Mouse (Mus musculus): Measurements from ENCODE around the gene Hk3. TPM values are rescaled to one million over a fixed set of nuclear protein-coding genes. Genes with fewer than 3 reads are reported as not detected.
A peak's percentile ranks its signal among the peaks of the same experiment; 100 is the strongest.

Gene Hk3
- polyA plus RNA-seq, 1 experiment from 2014 or later: 1.2 TPM

GRCm38 (mm10) chr13:55017154-55017897 is 3.9 kb downstream of the Hk3 start:
- Histone ChIP-seq H3K4me1 (replicated peaks) (peaks cover 7% of the 10 kb centered on the region), H3K4me2 (no peak overlapping the region), H3K9me3 (no peaks in the 10 kb centered on the region), H3K4me3 (no peak overlapping the region), H3K36me3 (no peaks in the 10 kb centered on the region), H3K9ac (no peak overlapping the region), H3K27ac (no peak overlapping the region), H3K27me3 (peaks cover 36% of the 10 kb centered on the region)
- ATAC-seq (ENCODE audit: low FRiP score): no peak
- WGBS: 91% methylated on average over 12 of the region's 12 CpGs

DNA sequence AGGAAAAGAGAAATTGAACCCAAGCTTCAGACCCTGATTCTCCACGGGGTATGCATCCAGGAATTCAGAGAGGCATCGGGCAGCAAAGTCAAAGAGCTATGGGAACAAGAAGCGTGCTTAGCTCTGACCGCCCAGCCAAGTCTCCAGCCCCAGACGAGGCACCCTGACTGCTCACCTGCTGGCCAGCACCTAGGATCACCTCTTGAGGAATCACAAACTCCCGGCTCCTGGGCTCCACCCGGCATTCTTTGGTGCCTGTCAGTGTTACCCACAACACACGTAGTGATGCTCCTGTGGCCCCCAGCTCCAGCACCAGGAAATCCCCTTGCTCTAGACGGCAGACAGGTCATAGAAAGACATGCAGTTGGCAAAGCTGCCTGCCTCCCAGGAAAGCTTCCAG is 6.7 kb downstream of the Hk3 start:
- no peak for ATAC-seq (ENCODE audit: low FRiP score)
- peaks cover 21% of the 10 kb centered on the region for H3K4me1 ChIP-seq (replicated peaks)
- 39% methylated on average over 9 of the region's 9 CpGs for WGBS

GRCm38 (mm10) chr13:55013702-55014344 is 7.4 kb downstream of the Hk3 start:
- no peak overlapping the region for H3K27ac ChIP-seq
- peaks cover 24% of the 10 kb centered on the region for H3K4me1 ChIP-seq (replicated peaks)
- H3K4me3 ChIP-seq: no peak overlapping the region
- WGBS: 6% methylated on average over 9 of the region's 9 CpGs
- no peak overlapping the region for H3K4me2 ChIP-seq
- no peaks in the 10 kb centered on the region for H3K9me3 ChIP-seq
- no peaks in the 10 kb centered on the region for H3K36me3 ChIP-seq
- 0 out of 2 replicates have a peak overlapping the region, but pooled peaks have one; percentile 15 for H3K9ac ChIP-seq
- no peak for ATAC-seq (ENCODE audit: low FRiP score)
- peaks cover 58% of the 10 kb centered on the region for H3K27me3 ChIP-seq

More for the DNA sequence above, 6.7 kb downstream of the Hk3 start:
- no peak overlapping the region for H3K4me2 ChIP-seq
- H3K36me3 ChIP-seq: no peaks in the 10 kb centered on the region
- H3K27ac ChIP-seq: no peak overlapping the region
- H3K9me3 ChIP-seq: no peaks in the 10 kb centered on the region
- no peak overlapping the region for H3K4me3 ChIP-seq
- 0 out of 2 replicates have a peak overlapping the region, but pooled peaks have one; percentile 15 for H3K9ac ChIP-seq
- peaks cover 58% of the 10 kb centered on the region for H3K27me3 ChIP-seq

- no peaks in the 10 kb centered on the region for H3K9me3 ChIP-seq
- H3K9ac ChIP-seq: no peak overlapping the region; the same call in 1 of the 2 replicates
- H3K4me1 ChIP-seq (replicated peaks): peaks cover 41% of the 10 kb centered on the region
- ATAC-seq (ENCODE audit: low FRiP score): 0 out of 2 replicates have a peak, but pooled peaks have one; percentile 40
- H3K27me3 ChIP-seq: peaks cover 63% of the 10 kb centered on the region
- H3K4me3 ChIP-seq: no peak overlapping the region
- 2% methylated on average over 14 of the region's 14 CpGs for WGBS
- H3K27ac ChIP-seq: no peak overlapping the region
- H3K4me2 ChIP-seq: no peak overlapping the region
- H3K36me3 ChIP-seq: no peaks in the 10 kb centered on the region
These were observed 9.2 kb downstream of the Hk3 start for GRCm38 (mm10) chr13:55011981-55012478.

DNA sequence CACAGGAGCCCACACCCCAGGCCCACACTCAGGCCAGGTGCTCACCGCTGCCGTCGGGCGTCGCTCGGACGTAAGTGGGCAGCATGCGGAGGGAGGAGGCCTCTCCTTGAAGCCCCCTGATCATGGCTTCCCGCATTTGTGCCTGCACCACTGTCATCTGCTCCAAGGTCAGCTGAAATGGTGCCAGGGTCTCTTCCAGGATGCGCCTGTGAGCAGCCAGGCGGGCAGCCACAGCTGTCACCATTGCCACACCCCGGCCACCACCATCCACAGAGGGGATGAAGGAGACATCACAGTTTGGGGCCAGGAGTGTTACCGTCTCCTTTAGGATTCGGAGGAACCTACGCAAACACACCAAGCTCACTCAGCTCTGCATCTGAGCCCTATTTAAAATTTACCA is 10.1 kb downstream of the Hk3 start:
- no peak for ATAC-seq (ENCODE audit: low FRiP score)
- Histone ChIP-seq H3K9ac (no peak overlapping the region), H3K4me1 (replicated peaks) (peaks cover 44% of the 10 kb centered on the region), H3K4me2 (no peak overlapping the region), H3K9me3 (no peaks in the 10 kb centered on the region), H3K4me3 (no peak overlapping the region), H3K27ac (no peak overlapping the region), H3K27me3 (peaks cover 68% of the 10 kb centered on the region), H3K36me3 (no peaks in the 10 kb centered on the region)
- 87% methylated on average over 15 of the region's 15 CpGs for WGBS

DNA sequence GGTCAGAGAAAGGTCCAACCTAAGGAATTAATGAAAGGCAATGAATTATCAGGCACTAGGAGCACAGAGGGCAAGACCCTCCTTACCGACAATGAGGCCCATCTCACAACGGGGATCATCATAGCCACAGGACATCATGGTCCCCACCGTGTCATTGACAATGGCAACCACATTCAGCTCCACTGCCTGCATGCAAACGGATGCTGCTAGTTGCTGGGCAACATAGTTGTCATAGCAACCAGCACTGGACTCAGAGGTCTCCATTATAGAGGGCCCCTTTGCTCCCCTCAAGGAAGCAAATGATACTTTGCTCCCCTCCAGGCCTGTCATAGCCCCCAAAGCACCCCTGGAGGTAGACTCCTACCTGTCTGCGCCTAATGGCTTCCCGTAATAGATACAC is 12.6 kb downstream of the Hk3 start:
- Histone ChIP-seq H3K4me2 (no peak overlapping the region), H3K27ac (peak overlapping the region; percentile 52; the same call in 1 of the 2 replicates), H3K36me3 (peaks cover 14% of the 10 kb centered on the region), H3K9ac (no peak overlapping the region), H3K4me1 (replicated peaks) (peaks cover 53% of the 10 kb centered on the region), H3K4me3 (no peak overlapping the region), H3K27me3 (peaks cover 64% of the 10 kb centered on the region), H3K9me3 (no peaks in the 10 kb centered on the region)
- peak; percentile 58 for ATAC-seq (ENCODE audit: low FRiP score)
- 27% methylated on average over 6 of the region's 6 CpGs for WGBS

DNA sequence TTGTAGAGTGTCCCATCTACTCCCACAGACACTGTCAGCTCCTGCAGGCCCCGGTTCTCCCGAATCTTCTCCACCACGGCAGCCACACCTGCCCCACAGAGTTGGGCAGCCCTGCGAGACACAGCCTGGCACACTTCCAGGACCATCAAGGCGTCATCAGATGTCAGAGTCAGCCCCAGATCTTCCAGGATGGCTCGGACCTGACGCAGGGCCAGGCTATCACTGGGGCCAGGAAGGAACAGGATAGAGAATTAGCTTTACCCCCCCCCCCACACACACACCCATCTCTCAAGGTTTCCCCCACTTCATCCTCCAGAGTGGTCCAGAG is 14.8 kb downstream of the Hk3 start:
- H3K4me1 ChIP-seq (replicated peaks): peaks cover 43% of the 10 kb centered on the region
- ATAC-seq (ENCODE audit: low FRiP score): no peak
- H3K4me2 ChIP-seq: no peak overlapping the region
- no peaks in the 10 kb centered on the region for H3K9me3 ChIP-seq
- H3K9ac ChIP-seq: peak overlapping the region; percentile 1; the same call in 1 of the 2 replicates
- H3K27ac ChIP-seq: no peak overlapping the region
- peaks cover 69% of the 10 kb centered on the region for H3K27me3 ChIP-seq
- H3K36me3 ChIP-seq: peaks cover 26% of the 10 kb centered on the region
- 72% methylated on average over 7 of the region's 7 CpGs for WGBS
- H3K4me3 ChIP-seq: no peak overlapping the region

- Histone ChIP-seq H3K27me3 (peaks cover 70% of the 10 kb centered on the region), H3K4me3 (no peak overlapping the region), H3K4me1 (replicated peaks) (peaks cover 41% of the 10 kb centered on the region), H3K4me2 (no peak overlapping the region), H3K36me3 (peaks cover 26% of the 10 kb centered on the region), H3K9ac (peak overlapping the region; percentile 51), H3K9me3 (no peaks in the 10 kb centered on the region), H3K27ac (no peak overlapping the region)
- WGBS: 63% methylated on average over 31 of the region's 31 CpGs
- ATAC-seq (ENCODE audit: low FRiP score): no peak
These were observed 15.3 kb downstream of the Hk3 start for GRCm38 (mm10) chr13:55005691-55006414.

DNA sequence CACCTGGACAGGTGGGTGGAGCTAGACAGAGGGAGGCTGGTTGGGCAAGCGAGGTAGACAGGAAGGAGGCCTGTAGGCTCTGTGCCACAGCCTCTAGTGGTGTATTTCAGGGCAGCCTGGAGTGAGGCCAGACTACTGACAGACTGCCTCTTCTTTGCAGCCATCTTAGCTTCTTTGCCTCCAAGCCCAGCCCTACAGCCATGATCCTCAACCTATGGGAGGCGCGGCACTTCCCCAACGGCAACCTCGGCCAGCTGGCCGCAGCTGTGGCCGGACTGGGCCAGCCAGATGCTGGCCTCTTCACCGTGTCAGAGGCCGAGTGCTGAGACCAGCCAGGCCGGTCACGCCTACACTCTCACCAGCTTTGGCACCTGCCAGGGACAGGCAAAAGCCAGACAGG is 16.5 kb downstream of the Hk3 start:
- peaks cover 45% of the 10 kb centered on the region for H3K4me1 ChIP-seq (replicated peaks)
- H3K9me3 ChIP-seq: no peaks in the 10 kb centered on the region
- no peak overlapping the region for H3K27ac ChIP-seq
- no peak overlapping the region for H3K4me2 ChIP-seq
- H3K36me3 ChIP-seq: peaks cover 29% of the 10 kb centered on the region
- ATAC-seq (ENCODE audit: low FRiP score): no peak
- peaks cover 71% of the 10 kb centered on the region for H3K27me3 ChIP-seq
- no peak overlapping the region for H3K9ac ChIP-seq
- 77% methylated on average over 11 of the region's 11 CpGs for WGBS
- no peak overlapping the region for H3K4me3 ChIP-seq

- peaks cover 88% of the 10 kb centered on the region for H3K27me3 ChIP-seq
- no peak overlapping the region for H3K9ac ChIP-seq
- 87% methylated on average over 10 of the region's 10 CpGs for WGBS
- H3K9me3 ChIP-seq: no peaks in the 10 kb centered on the region
- H3K36me3 ChIP-seq: peaks cover 49% of the 10 kb centered on the region
- peaks cover 36% of the 10 kb centered on the region for H3K4me1 ChIP-seq (replicated peaks)
- H3K4me3 ChIP-seq: no peak overlapping the region
- no peak for ATAC-seq (ENCODE audit: low FRiP score)
- no peak overlapping the region for H3K4me2 ChIP-seq
- no peak overlapping the region for H3K27ac ChIP-seq
These were observed 19.1 kb downstream of the Hk3 start for GRCm38 (mm10) chr13:55002090-55002489.

- ATAC-seq (ENCODE audit: low FRiP score): no peak
- H3K9ac ChIP-seq: no peak overlapping the region; the same call in 1 of the 2 replicates
- no peak overlapping the region for H3K4me3 ChIP-seq
- H3K36me3 ChIP-seq: peaks cover 62% of the 10 kb centered on the region
- H3K27me3 ChIP-seq: peaks cover 94% of the 10 kb centered on the region
- 79% methylated on average over 10 of the region's 10 CpGs for WGBS
- no peak overlapping the region for H3K27ac ChIP-seq
- no peak overlapping the region for H3K4me2 ChIP-seq
- H3K4me1 ChIP-seq (replicated peaks): peaks cover 29% of the 10 kb centered on the region
- no peaks in the 10 kb centered on the region for H3K9me3 ChIP-seq
These were observed 20.8 kb downstream of the Hk3 start for GRCm38 (mm10) chr13:55000433-55000832.

- H3K4me3 ChIP-seq: no peak overlapping the region
- peaks cover 37% of the 10 kb centered on the region for H3K36me3 ChIP-seq
- no peak for ATAC-seq (ENCODE audit: low FRiP score)
- WGBS: 65% methylated on average over 8 of the region's 8 CpGs
- peaks cover 81% of the 10 kb centered on the region for H3K27me3 ChIP-seq
- peak overlapping the region; percentile 29; the same call in 1 of the 2 replicates for H3K9ac ChIP-seq
- H3K4me2 ChIP-seq: no peak overlapping the region
- H3K4me1 ChIP-seq (replicated peaks): peaks cover 49% of the 10 kb centered on the region
- H3K9me3 ChIP-seq: no peaks in the 10 kb centered on the region
- H3K27ac ChIP-seq: no peak overlapping the region
These were observed 23.6 kb downstream of the Hk3 start for GRCm38 (mm10) chr13:54997568-54997967.
